ENCODE assay signal across 20 mouse cellular contexts in genomic region chr13:53722881-53723280, GRCm38 (mm10).
"Had no signal": no experiment of that assay in that cellular context is flagged by ENCODE, and none has a peak within 500 bp of the region (broad histone marks: within the 10 kb centered on the region; RNA-seq: fewer than 3 reads in every experiment).

No protein-coding gene starts in this region.

- H3K4me3 ChIP-seq: kidney, embryonic 15.5 days; limb, embryonic 10.5 days; limb, embryonic 13.5 days; liver, embryonic 12.5 days; liver, embryonic 15.5 days; lung, embryonic 15.5 days; megakaryocyte, embryonic 14.5 days; midbrain, embryonic 12.5 days; midbrain, embryonic 15.5 days; myocyte; neural tube, embryonic 13.5 days had no signal

- H3K36me3 ChIP-seq: kidney, embryonic 15.5 days; limb, embryonic 10.5 days; limb, embryonic 13.5 days; liver, embryonic 12.5 days; liver, embryonic 15.5 days; lung, embryonic 15.5 days; midbrain, embryonic 12.5 days; midbrain, embryonic 15.5 days; neural tube, embryonic 13.5 days had no signal

- H3K27me3 ChIP-seq: kidney, embryonic 15.5 days; limb, embryonic 13.5 days; liver, embryonic 12.5 days; liver, embryonic 15.5 days; lung, embryonic 15.5 days; midbrain, embryonic 12.5 days; midbrain, embryonic 15.5 days; neural tube, embryonic 13.5 days had no signal

- H3K4me1 ChIP-seq: liver, embryonic 12.5 days; liver, embryonic 15.5 days; lung, embryonic 15.5 days had no signal

- H3K27ac ChIP-seq: kidney, embryonic 15.5 days; limb, embryonic 10.5 days; limb, embryonic 13.5 days; liver, embryonic 12.5 days; liver, embryonic 15.5 days; lung, embryonic 15.5 days; midbrain, embryonic 12.5 days; midbrain, embryonic 15.5 days; neural tube, embryonic 13.5 days had no signal

- H3K9me3 ChIP-seq: kidney, embryonic 15.5 days; limb, embryonic 10.5 days; limb, embryonic 13.5 days; liver, embryonic 12.5 days; liver, embryonic 15.5 days; lung, embryonic 15.5 days; megakaryocyte, embryonic 14.5 days; midbrain, embryonic 12.5 days; midbrain, embryonic 15.5 days; neural tube, embryonic 13.5 days had no signal

- H3K4me2 ChIP-seq: kidney, embryonic 15.5 days; limb, embryonic 13.5 days; liver, embryonic 12.5 days; liver, embryonic 15.5 days; lung, embryonic 15.5 days; midbrain, embryonic 12.5 days; midbrain, embryonic 15.5 days; neural tube, embryonic 13.5 days had no signal

- H3K9ac ChIP-seq: kidney, embryonic 15.5 days; limb, embryonic 13.5 days; liver, embryonic 12.5 days; liver, embryonic 15.5 days; lung, embryonic 15.5 days; midbrain, embryonic 12.5 days; midbrain, embryonic 15.5 days; neural tube, embryonic 13.5 days had no signal

- DNase-seq: kidney, postnatal 10 days; kidney, postnatal 36 days; liver; lung, adult 18-20 months; lung, postnatal 10 days; lung, postnatal 36 days; thymus, adult 2 months; thymus, postnatal 14 days; thymus, postnatal 4 days had no signal

- ATAC-seq: liver, embryonic 12.5 days; midbrain, embryonic 15.5 days had no signal
